Mouse (Mus musculus) cortical plate, adult 2 months (tissue): Measurements from ENCODE around the gene Scg5.

Source experiments
- CTCF ChIP-seq: fragments of 200-500 bp; IDR thresholded peaks from 2 replicates; pipeline ENCODE4 v1.5.1; 2011; ENCODE audit warnings: mild to moderate bottlenecking, control low read depth, low read length; ENCODE audit not compliant: insufficient read depth; ENCODE audit errors: extremely low read depth
- POLR2A ChIP-seq: fragments of 200-500 bp; IDR thresholded peaks from 2 replicates; pipeline ENCODE4 v1.6.1; 2011; ENCODE audit warnings: mild to moderate bottlenecking, low read length, control low read depth; ENCODE audit not compliant: insufficient read depth; ENCODE audit errors: extremely low read depth

- no peak for TF ChIP-seq CTCF
- TF ChIP-seq POLR2A = no peak
Observed at GRCm38 (mm10) chr2:113784851-113785250, 44.1 kb downstream of the Scg5 start.
